Comparison of ENCODE assay signal across 21 mouse cellular contexts in the genomic region with DNA sequence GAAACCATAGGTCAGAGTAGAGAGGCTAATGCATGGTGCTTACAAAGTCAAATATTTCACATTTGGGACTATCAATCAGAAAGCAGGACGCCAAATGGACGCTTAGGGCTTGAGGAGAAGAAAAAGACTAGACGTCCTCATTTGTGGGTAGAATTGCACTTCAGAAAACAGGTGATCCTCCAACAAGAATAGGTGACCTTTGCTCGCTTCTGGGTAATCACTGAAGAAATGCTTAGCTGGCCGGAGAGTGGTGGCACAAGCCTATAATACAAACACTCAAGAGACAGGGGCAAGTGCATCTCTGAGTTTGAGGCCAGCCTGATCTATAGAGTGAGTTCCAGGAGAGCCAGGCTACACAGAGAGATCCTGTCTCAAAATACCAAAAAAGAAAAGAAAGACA.
DNase-seq lines count a peak whose midpoint lies in the region; ATAC-seq and TF ChIP-seq lines count a peak whose summit lies in the region.
"Had no signal": no experiment of that assay in that cellular context is flagged by ENCODE, and none has a peak within 500 bp of the region (broad histone marks: within the 10 kb centered on the region; RNA-seq: fewer than 3 reads in every experiment).

No protein-coding gene starts in this region.

- ATAC-seq in kidney, embryonic 14.5 days (ENCODE audit: low FRiP score, low TSS enrichment), result no peak
- ATAC-seq in forebrain, embryonic 15.5 days (replicated peaks), result no peak
- ATAC-seq: CD4-positive, CD25-positive, alpha-beta regulatory T cell, adult 4 months; forebrain, embryonic 14.5 days had no signal

- no peaks in the 10 kb centered on the region for H3K27me3 ChIP-seq in kidney, adult 2 months (replicated peaks; ENCODE audit: control insufficient read depth, insufficient read depth, low read length)
- no peaks in the 10 kb centered on the region for H3K27me3 ChIP-seq in kidney, embryonic 14.5 days (ENCODE audit: control insufficient read depth, insufficient read depth, low read length)
- H3K27me3 ChIP-seq in liver, adult 2 months (ENCODE audit: control insufficient read depth, insufficient read depth, low read length), result no peaks in the 10 kb centered on the region
- H3K27me3 ChIP-seq in forebrain, embryonic 15.5 days, result no peaks in the 10 kb centered on the region
- H3K27me3 ChIP-seq: embryonic facial prominence, embryonic 12.5 days; embryonic facial prominence, embryonic 15.5 days; hindbrain, embryonic 12.5 days; hindbrain, embryonic 15.5 days had no signal

- H3K9ac ChIP-seq in kidney, embryonic 14.5 days (ENCODE audit: low read depth, low read length), result no peak overlapping the region
- no peak overlapping the region for H3K9ac ChIP-seq in liver, adult 2 months (ENCODE audit: low read depth, low read length)
- no peak overlapping the region for H3K9ac ChIP-seq in forebrain, embryonic 15.5 days (replicated peaks)
- H3K9ac ChIP-seq: embryonic facial prominence, embryonic 12.5 days; embryonic facial prominence, embryonic 15.5 days; hindbrain, embryonic 12.5 days; hindbrain, embryonic 15.5 days had no signal

- TF ChIP-seq CTCF in kidney, adult 2 months (conservative IDR thresholded peaks at IDR 0.05; ENCODE audit: insufficient read depth, insufficient read length, low read depth, low read length), result no peak
- TF ChIP-seq CTCF in liver, adult 2 months (IDR thresholded peaks at IDR 0.05; ENCODE audit: low read depth, low read length), result no peak

- H3K36me3 ChIP-seq in kidney, adult 2 months (ENCODE audit: control insufficient read depth, insufficient read depth, low read length), result peaks cover 2% of the 10 kb centered on the region
- peaks cover 29% of the 10 kb centered on the region; the same call in 1 of the 2 replicates for H3K36me3 ChIP-seq in kidney, embryonic 14.5 days (ENCODE audit: control insufficient read depth, insufficient read depth, low read length)
- peaks cover 9% of the 10 kb centered on the region for H3K36me3 ChIP-seq in liver, adult 2 months (ENCODE audit: control insufficient read depth, insufficient read depth, low read length)
- peaks cover 15% of the 10 kb centered on the region; the same call in 1 of the 2 replicates for H3K36me3 ChIP-seq in forebrain, embryonic 15.5 days

- WGBS in kidney, adult 2 months, result 58% methylated on average over 5 of the region's 5 CpGs
- WGBS in kidney, embryonic 14.5 days, result 74% methylated on average over 5 of the region's 5 CpGs
- WGBS in liver, adult 2 months, result 47% methylated on average over 5 of the region's 5 CpGs
- WGBS in forebrain, embryonic 15.5 days, result 93% methylated on average over 5 of the region's 5 CpGs

- 0 out of 2 replicates have a peak overlapping the region, but pooled peaks have one; percentile 23 for H3K27ac ChIP-seq in kidney, adult 2 months (ENCODE audit: insufficient read depth, low read depth, low read length)
- no peak overlapping the region for H3K27ac ChIP-seq in kidney, embryonic 14.5 days (ENCODE audit: low read depth, low read length)
- H3K27ac ChIP-seq in liver, adult 2 months (replicated peaks; ENCODE audit: insufficient read depth, low read depth, low read length), result no peak overlapping the region
- H3K27ac ChIP-seq in forebrain, embryonic 15.5 days (replicated peaks), result no peak overlapping the region
- H3K27ac ChIP-seq: embryonic facial prominence, embryonic 12.5 days; embryonic facial prominence, embryonic 15.5 days; heart, adult 2 months; hindbrain, embryonic 12.5 days; hindbrain, embryonic 15.5 days had no signal

- no peak overlapping the region for H3K4me3 ChIP-seq in kidney, adult 2 months (ENCODE audit: insufficient read depth, low read depth, low read length)
- H3K4me3 ChIP-seq in kidney, embryonic 14.5 days (ENCODE audit: low read length), result no peak overlapping the region
- H3K4me3 ChIP-seq in liver, adult 2 months (ENCODE audit: insufficient read depth, low read depth, low read length), result no peak overlapping the region
- H3K4me3 ChIP-seq in forebrain, embryonic 15.5 days, result no peak overlapping the region
- H3K4me3 ChIP-seq: embryonic facial prominence, embryonic 12.5 days; embryonic facial prominence, embryonic 15.5 days; heart, adult 2 months; hindbrain, embryonic 12.5 days; hindbrain, embryonic 15.5 days had no signal

- H3K79me2 ChIP-seq in liver, adult 2 months (ENCODE audit: control insufficient read depth, insufficient read depth, low read length), result no peaks in the 10 kb centered on the region; the same call in 1 of the 2 replicates

- peak; percentile 79 for DNase-seq in kidney, adult 2 months
- DNase-seq in liver, adult 2 months (ENCODE audit: extremely low read depth, low read depth, low spot score), result peak; percentile 68
- DNase-seq in liver, result no peak
- DNase-seq in yolk sac, embryonic 10.5 days (ENCODE audit: low spot score), result peak; percentile 36
- DNase-seq: adrenal gland, adult 2 months; adrenal gland, postnatal 14 days; cerebellum, adult 11 months; cerebellum, adult 2 months; cerebellum, adult 9-11 months; cerebellum, postnatal 25 days; gastrocnemius, postnatal 25 days; heart, adult 2 months had no signal

- no peak for TF ChIP-seq POLR2A in kidney, adult 2 months (IDR thresholded peaks at IDR 0.05; ENCODE audit: low read depth, low read length)
- no peak for TF ChIP-seq POLR2A in liver, adult 2 months (IDR thresholded peaks at IDR 0.05; ENCODE audit: extremely low read depth, insufficient read depth, low read length)

- peaks cover 4% of the 10 kb centered on the region; the same call in 1 of the 2 replicates for H3K4me1 ChIP-seq in kidney, adult 2 months (ENCODE audit: control insufficient read depth, insufficient read depth, low read length)
- H3K4me1 ChIP-seq in kidney, embryonic 14.5 days (ENCODE audit: control insufficient read depth, insufficient read depth, low read length), result no peaks in the 10 kb centered on the region
- H3K4me1 ChIP-seq in liver, adult 2 months (ENCODE audit: control insufficient read depth, insufficient read depth, low read length), result peaks cover 22% of the 10 kb centered on the region
- H3K4me1 ChIP-seq in forebrain, embryonic 15.5 days, result no peaks in the 10 kb centered on the region
- H3K4me1 ChIP-seq: embryonic facial prominence, embryonic 12.5 days; embryonic facial prominence, embryonic 15.5 days; hindbrain, embryonic 12.5 days; hindbrain, embryonic 15.5 days had no signal

- H3K9me3 ChIP-seq in kidney, embryonic 14.5 days (ENCODE audit: control insufficient read depth, low read length), result no peaks in the 10 kb centered on the region
- no peaks in the 10 kb centered on the region for H3K9me3 ChIP-seq in forebrain, embryonic 15.5 days
- H3K9me3 ChIP-seq: embryonic facial prominence, embryonic 12.5 days; embryonic facial prominence, embryonic 15.5 days; hindbrain, embryonic 12.5 days; hindbrain, embryonic 15.5 days had no signal

- no peak overlapping the region for H3K4me2 ChIP-seq in kidney, embryonic 14.5 days (replicated peaks; ENCODE audit: low read depth, low read length)
- no peak overlapping the region for H3K4me2 ChIP-seq in forebrain, embryonic 15.5 days (replicated peaks)
- H3K4me2 ChIP-seq: embryonic facial prominence, embryonic 12.5 days; embryonic facial prominence, embryonic 15.5 days; heart, embryonic 11.5 days; hindbrain, embryonic 12.5 days; hindbrain, embryonic 15.5 days had no signal
